Mouse (Mus musculus) neural tube, embryonic 12.5 days (tissue): ENCODE measurements at regions not wholly inside any gene's neighbourhood (a gene's known extent, or its start where the extent isn't known, plus 50 kb on each side); places are given as distances from the start of the nearest gene placed in this dataset.

Experiments
- ATAC-seq: fragments of 200-750 bp; cut with Nextera tagmentation; 2 replicates; pipeline ENCODE4 v1.8.0; 2017; ENCODE audit warnings: low read depth, mild to moderate bottlenecking, moderate TSS enrichment, moderate library complexity; ENCODE audit not compliant: low FRiP score
- H3K27ac ChIP-seq: fragments of 300-500 bp; sonication (generic); 2 replicates; pipeline ENCODE4 v1.5.1; 2016
- H3K27me3 ChIP-seq: fragments of 300-500 bp; sonication (generic); replicated peaks from 2 replicates; pipeline ENCODE4 v1.6.1; 2016; ENCODE audit warnings: mild to moderate bottlenecking
- H3K36me3 ChIP-seq: fragments of 300-500 bp; sonication (generic); 2 replicates; pipeline ENCODE4 v1.6.1; 2016; ENCODE audit warnings: mild to moderate bottlenecking
- H3K4me1 ChIP-seq: fragments of 300-500 bp; sonication (generic); 2 replicates; pipeline ENCODE4 v1.6.1; 2016
- H3K4me2 ChIP-seq: fragments of 300-500 bp; sonication (generic); replicated peaks from 2 replicates; pipeline ENCODE4 v1.6.1; 2016; ENCODE audit warnings: mild to moderate bottlenecking
- H3K4me3 ChIP-seq: fragments of 300-500 bp; sonication (generic); 2 replicates; pipeline ENCODE4 v1.5.1; 2016
- H3K9ac ChIP-seq: fragments of 300-500 bp; sonication (generic); 2 replicates; pipeline ENCODE4 v1.6.1; 2016; ENCODE audit warnings: mild to moderate bottlenecking
- H3K9me3 ChIP-seq: fragments of 300-500 bp; sonication (generic); 2 replicates; pipeline ENCODE4 v1.6.1; 2016; ENCODE audit warnings: mild to moderate bottlenecking
- WGBS: fragments of 180-500 bp; shearing (Covaris S2); methylation state at CpG from one replicate; pipeline ENCODE4 v1.1.7; 2016; 5-methylcytosine and 5-hydroxymethylcytosine counted together

GRCm38 (mm10) chr8:89541231-89541630 is 497.3 kb upstream of the Sall1 start:
- Histone ChIP-seq H3K36me3 (no peaks in the 10 kb centered on the region), H3K9me3 (no peaks in the 10 kb centered on the region), H3K4me2 (no peak overlapping the region), H3K27me3 (no peaks in the 10 kb centered on the region), H3K27ac (no peak overlapping the region), H3K4me1 (peaks cover 5% of the 10 kb centered on the region; the same call in 1 of the 2 replicates), H3K4me3 (no peak overlapping the region), H3K9ac (no peak overlapping the region)
- WGBS, result 12% methylated on average over 3 of the region's 3 CpGs
- ATAC-seq, result no peak

GRCm38 (mm10) chr8:89534605-89535004 is 490.6 kb upstream of the Sall1 start:
- H3K27me3 ChIP-seq, result no peaks in the 10 kb centered on the region
- H3K4me1 ChIP-seq, result no peaks in the 10 kb centered on the region; the same call in 1 of the 2 replicates
- H3K27ac ChIP-seq, result no peak overlapping the region
- no peaks in the 10 kb centered on the region for H3K9me3 ChIP-seq
- H3K4me2 ChIP-seq, result no peak overlapping the region
- H3K36me3 ChIP-seq, result no peaks in the 10 kb centered on the region
- no peak overlapping the region for H3K4me3 ChIP-seq
- 46% methylated on average over 10 of the region's 10 CpGs for WGBS
- ATAC-seq, result no peak
- no peak overlapping the region for H3K9ac ChIP-seq

DNA sequence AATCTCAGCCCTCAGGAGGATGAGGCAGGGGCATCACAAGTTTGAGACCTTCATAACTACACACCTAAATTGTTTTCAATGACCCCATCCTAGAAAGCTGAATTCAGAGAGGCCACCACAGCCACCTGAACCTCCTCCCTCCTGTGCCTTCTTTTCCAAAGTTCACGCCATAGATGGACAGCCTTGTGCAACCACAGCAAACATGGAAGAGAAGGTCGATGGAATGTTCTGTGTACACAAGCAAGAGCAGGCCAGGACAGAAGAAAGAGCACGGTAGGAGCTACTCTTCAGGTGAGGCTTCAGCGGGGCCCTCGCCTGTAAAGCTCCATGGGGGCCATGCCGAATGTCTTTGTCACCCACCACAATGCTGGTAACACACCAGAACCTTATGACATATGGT is 481.1 kb upstream of the Sall1 start:
- Histone ChIP-seq H3K4me3 (no peak overlapping the region), H3K4me2 (no peak overlapping the region), H3K27ac (no peak overlapping the region), H3K36me3 (no peaks in the 10 kb centered on the region), H3K9me3 (no peaks in the 10 kb centered on the region), H3K9ac (no peak overlapping the region), H3K4me1 (no peaks in the 10 kb centered on the region), H3K27me3 (no peaks in the 10 kb centered on the region)
- WGBS, result 85% methylated on average over 6 of the region's 6 CpGs
- ATAC-seq, result no peak

DNA sequence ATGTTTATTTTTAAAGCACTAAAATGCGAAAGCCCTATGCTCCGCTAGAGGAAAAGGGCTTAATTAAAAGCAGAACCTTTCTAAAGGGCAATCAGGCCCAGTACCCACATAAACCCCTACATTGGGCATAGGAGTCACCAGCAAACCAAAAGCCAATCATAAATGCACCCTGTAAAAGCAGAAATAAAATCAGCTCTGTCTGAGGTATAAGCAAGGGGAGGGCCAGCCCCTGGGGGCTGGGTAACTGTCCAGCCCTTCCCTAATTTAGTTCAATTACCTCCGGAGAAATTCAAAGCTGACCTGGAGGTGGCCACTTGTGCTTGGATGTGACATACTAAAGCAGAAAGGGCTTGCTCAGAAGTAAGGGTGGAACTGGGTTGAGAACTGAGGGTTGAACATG is 479.4 kb upstream of the Sall1 start:
- no peak for ATAC-seq
- no peak overlapping the region for H3K27ac ChIP-seq
- H3K9me3 ChIP-seq, result no peaks in the 10 kb centered on the region
- H3K4me2 ChIP-seq, result no peak overlapping the region
- H3K4me3 ChIP-seq, result no peak overlapping the region
- whole genome bisulfite sequencing, result 77% methylated on average over 3 of the region's 3 CpGs
- H3K4me1 ChIP-seq, result no peaks in the 10 kb centered on the region
- no peak overlapping the region for H3K9ac ChIP-seq
- no peaks in the 10 kb centered on the region for H3K27me3 ChIP-seq
- H3K36me3 ChIP-seq, result no peaks in the 10 kb centered on the region

DNA sequence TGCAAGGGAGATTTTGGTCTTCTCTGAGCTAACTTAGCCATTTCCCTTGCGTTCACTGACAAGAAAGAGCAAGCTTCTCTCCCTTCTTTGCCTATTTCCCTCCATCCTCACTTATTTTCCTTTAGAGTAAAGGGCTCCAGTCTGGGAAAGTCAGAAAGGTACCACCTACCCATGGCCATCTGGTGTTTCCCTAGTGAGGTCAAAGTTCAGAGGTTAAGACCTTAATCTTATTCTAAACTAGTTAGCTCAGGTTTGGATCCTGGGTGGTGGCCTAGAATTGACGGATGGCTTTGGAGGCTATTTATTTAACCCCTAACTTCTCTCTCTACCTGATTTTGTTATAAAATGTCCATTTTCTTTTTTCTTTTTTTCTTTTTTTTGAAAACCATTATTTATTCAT is 472.6 kb upstream of the Sall1 start:
- no peaks in the 10 kb centered on the region for H3K9me3 ChIP-seq
- no peak for ATAC-seq
- no peak overlapping the region for H3K9ac ChIP-seq
- no peak overlapping the region for H3K4me3 ChIP-seq
- WGBS, result 42% methylated on average over 2 of the region's 2 CpGs
- no peaks in the 10 kb centered on the region for H3K4me1 ChIP-seq
- H3K27me3 ChIP-seq, result no peaks in the 10 kb centered on the region
- H3K36me3 ChIP-seq, result no peaks in the 10 kb centered on the region
- no peak overlapping the region for H3K27ac ChIP-seq
- H3K4me2 ChIP-seq, result no peak overlapping the region

DNA sequence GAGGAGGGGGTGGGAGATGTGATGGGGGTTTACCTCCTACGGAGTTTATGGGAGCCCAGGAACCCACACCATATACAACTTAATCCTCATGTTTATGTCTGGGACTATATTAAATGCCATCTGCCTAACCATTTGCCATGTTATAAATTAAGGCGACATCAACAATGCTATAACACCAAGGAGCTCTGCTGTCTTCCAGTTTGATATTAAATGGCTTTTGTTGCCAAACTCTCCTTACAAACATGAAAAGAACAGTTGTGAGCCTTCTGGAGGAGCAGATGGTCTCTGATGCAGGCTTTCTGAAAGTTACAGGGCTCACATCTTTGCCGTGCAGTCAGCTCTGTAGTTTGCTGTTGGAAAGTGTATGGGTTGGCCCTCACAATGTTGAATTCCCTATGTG is 470.3 kb upstream of the Sall1 start:
- no peak overlapping the region for H3K4me3 ChIP-seq
- H3K9me3 ChIP-seq, result no peaks in the 10 kb centered on the region
- 74% methylated on average over 3 of the region's 3 CpGs for WGBS
- no peaks in the 10 kb centered on the region for H3K27me3 ChIP-seq
- H3K4me1 ChIP-seq, result no peaks in the 10 kb centered on the region
- no peaks in the 10 kb centered on the region for H3K36me3 ChIP-seq
- no peak overlapping the region for H3K27ac ChIP-seq
- ATAC-seq, result no peak
- no peak overlapping the region for H3K4me2 ChIP-seq
- no peak overlapping the region for H3K9ac ChIP-seq

DNA sequence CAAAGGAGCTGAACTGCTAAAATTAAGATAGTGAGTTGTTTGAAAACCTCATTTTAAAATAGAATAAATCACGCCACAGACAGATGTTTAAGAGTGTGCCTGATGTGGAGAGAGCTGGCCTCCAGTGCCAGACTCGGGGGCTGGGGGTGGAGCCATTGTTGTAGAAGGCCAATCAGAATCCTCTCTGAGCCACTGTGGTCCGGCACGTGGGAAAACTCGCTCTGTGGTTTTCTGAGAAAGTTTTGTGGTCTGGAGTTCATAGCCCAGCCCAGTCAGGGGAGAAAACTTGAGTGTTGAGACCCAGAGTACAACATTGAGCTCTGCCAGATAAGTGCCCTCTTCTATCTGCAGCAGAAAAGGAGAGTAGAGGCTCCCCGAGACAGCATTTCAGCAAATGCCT is 463.7 kb upstream of the Sall1 start:
- WGBS, result 65% methylated on average over 6 of the region's 6 CpGs
- no peak overlapping the region for H3K4me3 ChIP-seq
- ATAC-seq, result no peak
- H3K4me1 ChIP-seq, result no peaks in the 10 kb centered on the region
- H3K9me3 ChIP-seq, result no peaks in the 10 kb centered on the region
- H3K36me3 ChIP-seq, result no peaks in the 10 kb centered on the region
- no peak overlapping the region for H3K9ac ChIP-seq
- no peak overlapping the region for H3K27ac ChIP-seq
- H3K27me3 ChIP-seq, result no peaks in the 10 kb centered on the region
- H3K4me2 ChIP-seq, result no peak overlapping the region

DNA sequence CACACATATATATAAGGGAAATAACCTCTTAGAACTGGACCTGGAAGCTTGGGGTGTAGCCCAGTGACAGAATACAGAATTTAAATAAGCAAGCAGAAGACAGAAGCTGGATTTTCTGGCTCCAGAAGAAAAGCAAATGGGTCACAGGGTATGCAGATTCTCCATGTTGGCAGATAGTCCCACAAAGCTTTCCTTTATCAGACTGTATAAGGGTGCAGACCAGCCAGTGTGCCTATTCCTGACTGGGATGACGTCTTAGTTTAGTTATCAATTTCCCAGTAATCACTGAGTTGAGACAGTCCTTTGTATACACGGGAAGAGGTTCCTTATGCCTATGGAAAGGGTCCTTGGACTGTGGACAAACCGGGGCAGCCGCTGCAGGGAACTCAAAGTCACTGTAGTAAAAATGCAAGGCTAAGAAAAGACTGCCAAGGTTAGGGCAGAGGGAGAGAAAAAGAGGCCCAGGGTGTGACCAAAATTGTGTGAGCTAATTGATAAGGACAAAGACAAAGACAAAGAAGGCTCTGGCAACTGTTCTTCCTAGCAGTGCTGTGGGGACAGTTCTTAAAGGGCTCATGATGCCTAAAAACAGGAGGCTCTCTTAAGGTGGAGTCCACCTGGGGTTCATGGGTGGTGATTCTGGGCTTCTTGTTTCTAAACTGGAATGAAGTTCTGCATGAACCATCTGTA is 459.7 kb upstream of the Sall1 start:
- no peak overlapping the region for H3K27ac ChIP-seq
- H3K4me3 ChIP-seq, result no peak overlapping the region

DNA sequence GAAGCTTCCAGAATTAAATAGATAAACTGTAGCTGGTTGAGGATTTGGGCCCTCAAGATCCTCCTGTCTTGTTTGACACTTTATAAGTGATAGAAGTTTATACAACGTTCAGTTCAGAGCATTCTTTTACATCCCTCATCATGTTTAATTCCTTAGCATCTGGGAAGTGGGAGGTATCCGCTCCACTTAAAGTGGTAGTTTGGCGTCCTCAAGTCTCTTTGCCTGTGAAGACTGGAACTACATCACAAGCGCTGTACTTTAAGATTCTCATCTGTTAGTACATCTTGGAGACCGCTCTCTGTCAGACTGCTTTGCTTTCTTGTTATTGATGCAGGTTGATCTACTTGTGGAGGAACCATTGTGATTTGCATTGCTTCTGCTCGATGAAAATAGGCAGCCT is 459.1 kb upstream of the Sall1 start:
- Histone ChIP-seq H3K4me3 (no peak overlapping the region), H3K9me3 (no peaks in the 10 kb centered on the region), H3K4me2 (no peak overlapping the region), H3K36me3 (no peaks in the 10 kb centered on the region), H3K9ac (no peak overlapping the region), H3K27me3 (no peaks in the 10 kb centered on the region), H3K4me1 (no peaks in the 10 kb centered on the region), H3K27ac (no peak overlapping the region)
- no peak for ATAC-seq
- WGBS, result 90% methylated on average over 6 of the region's 6 CpGs

More for the DNA sequence above, 459.7 kb upstream of the Sall1 start:
- no peak overlapping the region for H3K4me2 ChIP-seq
- H3K9ac ChIP-seq, result no peak overlapping the region
- H3K9me3 ChIP-seq, result no peaks in the 10 kb centered on the region
- no peaks in the 10 kb centered on the region for H3K4me1 ChIP-seq
- no peaks in the 10 kb centered on the region for H3K36me3 ChIP-seq
- no peaks in the 10 kb centered on the region for H3K27me3 ChIP-seq
- ATAC-seq, result no peak
- 61% methylated on average over 4 of the region's 4 CpGs for WGBS

GRCm38 (mm10) chr8:89501756-89502155 is 457.8 kb upstream of the Sall1 start:
- H3K36me3 ChIP-seq, result no peaks in the 10 kb centered on the region
- no peaks in the 10 kb centered on the region for H3K9me3 ChIP-seq
- H3K27ac ChIP-seq, result no peak overlapping the region
- no peak overlapping the region for H3K4me2 ChIP-seq
- ATAC-seq, result no peak
- 86% methylated on average over 6 of the region's 6 CpGs for WGBS
- no peaks in the 10 kb centered on the region for H3K27me3 ChIP-seq
- no peak overlapping the region for H3K9ac ChIP-seq
- no peaks in the 10 kb centered on the region for H3K4me1 ChIP-seq
- H3K4me3 ChIP-seq, result no peak overlapping the region

DNA sequence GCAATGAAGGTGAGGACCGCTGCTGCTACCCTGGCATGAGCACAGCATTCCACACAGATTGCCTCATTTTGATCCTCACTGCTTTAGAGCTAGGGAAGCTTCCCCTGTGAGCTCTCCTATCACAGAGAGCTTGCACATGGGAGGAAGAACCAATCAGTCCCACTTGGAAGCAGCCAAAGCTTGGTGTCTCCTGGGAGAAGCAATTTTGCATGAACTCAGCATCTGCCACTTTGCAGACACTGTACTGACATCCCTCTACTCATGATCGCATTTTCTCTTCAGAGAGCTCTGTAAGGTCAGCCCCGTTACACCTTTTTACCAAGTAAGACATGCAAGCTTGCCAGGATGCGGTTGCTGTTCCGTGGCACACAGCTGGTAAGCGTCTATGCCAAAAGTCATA is 455.9 kb upstream of the Sall1 start:
- Histone ChIP-seq H3K4me1 (no peaks in the 10 kb centered on the region), H3K9ac (no peak overlapping the region), H3K27me3 (no peaks in the 10 kb centered on the region), H3K27ac (no peak overlapping the region), H3K36me3 (no peaks in the 10 kb centered on the region), H3K4me2 (no peak overlapping the region), H3K9me3 (no peaks in the 10 kb centered on the region), H3K4me3 (no peak overlapping the region)
- 90% methylated on average over 6 of the region's 6 CpGs for WGBS
- ATAC-seq, result no peak

GRCm38 (mm10) chr8:89498088-89498695 is 454.2 kb upstream of the Sall1 start:
- H3K4me3 ChIP-seq, result no peak overlapping the region
- ATAC-seq, result no peak
- no peaks in the 10 kb centered on the region for H3K9me3 ChIP-seq
- H3K27ac ChIP-seq, result no peak overlapping the region
- H3K4me2 ChIP-seq, result no peak overlapping the region
- H3K4me1 ChIP-seq, result no peaks in the 10 kb centered on the region
- 64% methylated on average over 6 of the region's 6 CpGs for WGBS
- no peak overlapping the region for H3K9ac ChIP-seq
- no peaks in the 10 kb centered on the region for H3K36me3 ChIP-seq
- H3K27me3 ChIP-seq, result no peaks in the 10 kb centered on the region

DNA sequence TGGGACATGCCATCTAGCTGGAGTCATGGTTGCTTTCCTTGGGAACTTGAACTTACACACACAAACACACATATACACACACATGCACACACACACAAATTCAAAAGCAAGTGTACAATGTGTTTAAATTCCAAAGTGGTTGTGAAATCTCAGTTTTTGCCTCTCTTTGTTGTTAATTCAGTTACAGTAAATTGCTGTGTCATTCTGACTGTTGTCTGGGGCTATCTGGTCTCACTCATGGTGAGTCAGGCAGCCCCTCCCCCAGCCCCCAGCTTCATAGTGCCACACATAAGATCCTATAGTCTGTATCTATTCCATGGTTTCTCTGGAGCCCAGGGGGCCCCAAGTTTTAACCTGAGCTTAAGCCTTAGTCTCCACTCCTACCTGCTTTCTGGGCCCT is 448.4 kb upstream of the Sall1 start:
- no peak overlapping the region for H3K4me3 ChIP-seq
- H3K27me3 ChIP-seq, result no peaks in the 10 kb centered on the region
- H3K4me2 ChIP-seq, result no peak overlapping the region
- no peaks in the 10 kb centered on the region for H3K36me3 ChIP-seq
- H3K9me3 ChIP-seq, result no peaks in the 10 kb centered on the region
- H3K9ac ChIP-seq, result no peak overlapping the region
- H3K4me1 ChIP-seq, result no peaks in the 10 kb centered on the region
- H3K27ac ChIP-seq, result no peak overlapping the region
- no peak for ATAC-seq
